Mouse (Mus musculus) heart, adult 9 months (tissue): ENCODE results near the gene Sac3d1.

Experiments
- DNase-seq, 2 experiments: peaks; one replicate each; pipeline ENCODE4 v3.0.0; 2022; ENCODE audit warnings: low spot score in 2 of 2

Gene Sac3d1

DNA sequence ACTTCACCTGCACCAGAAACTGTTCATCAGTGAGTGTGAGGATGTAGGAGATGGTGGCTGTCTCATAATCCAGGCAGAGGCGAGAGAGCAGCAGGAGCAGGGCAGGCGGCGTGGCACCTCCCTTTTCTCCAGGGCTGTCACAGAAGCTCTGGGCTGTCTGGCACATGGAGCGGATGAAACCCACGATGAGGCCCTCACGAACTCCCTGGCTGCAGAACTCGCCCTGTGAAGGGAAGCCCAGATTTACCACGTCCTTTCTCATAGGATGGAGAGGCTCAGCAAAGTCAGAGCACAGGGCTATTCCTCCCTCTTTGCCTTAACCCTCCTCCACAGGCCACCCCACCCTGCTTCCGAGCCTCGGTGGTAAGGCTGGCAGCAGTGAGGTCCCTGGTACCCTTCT, 48.6 kb downstream of the Sac3d1 start:
- no peak for DNase-seq

GRCm38 (mm10) chr19:6068951-6069350, 49.5 kb downstream of the Sac3d1 start:
- no peak for DNase-seq

- DNase-seq: peak; percentile 91 to 93
Observed at GRCm38 (mm10) chr19:6067724-6068415, 50.6 kb downstream of the Sac3d1 start, which contains the start of gene Tm7sf2. TSS of gene Tm7sf2 (minus strand) at chr19:6068373.

DNA sequence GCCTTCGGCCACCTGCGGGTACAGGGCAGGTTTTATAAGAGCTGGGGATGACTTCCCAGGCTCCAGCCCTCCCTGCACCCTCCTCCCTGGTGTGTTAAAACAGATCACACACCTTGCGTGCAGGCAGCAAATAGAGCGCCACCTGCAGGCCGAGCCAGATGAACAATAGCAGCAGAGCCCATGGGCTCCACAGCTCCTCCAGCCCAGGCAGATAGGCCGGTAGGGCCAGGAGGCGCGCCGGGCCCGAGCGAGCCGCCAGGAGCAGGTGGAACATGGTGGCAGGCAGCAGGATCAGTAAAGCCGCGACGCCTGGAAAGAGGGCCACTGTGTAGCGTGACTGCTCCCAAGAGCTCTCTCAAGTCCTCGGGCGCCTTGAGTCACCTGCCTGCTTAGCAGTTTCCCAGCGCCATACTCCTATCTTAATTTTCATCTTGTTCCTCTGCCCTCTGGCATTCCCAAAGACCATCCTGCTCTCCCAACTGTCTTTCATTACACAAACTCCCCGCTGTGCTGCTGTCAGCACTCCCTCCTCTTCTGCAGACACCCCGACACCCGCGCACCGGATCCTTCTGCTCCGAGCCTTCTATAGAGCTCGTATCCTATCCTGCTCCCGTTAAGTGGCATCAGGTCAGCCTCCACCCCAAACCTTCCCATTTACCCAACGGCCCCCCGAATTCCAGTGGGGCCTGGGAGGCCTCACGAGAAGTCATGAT, 51.3 kb downstream of the Sac3d1 start:
- peak; percentile 57 to 62 for DNase-seq

- no peak for DNase-seq
Observed at GRCm38 (mm10) chr19:6066571-6066970, 51.9 kb downstream of the Sac3d1 start.
